Mouse (Mus musculus) brain, embryonic 18.5 days (tissue): Measurements from ENCODE around the gene Cbx7.

ENCODE experiments used
- DNase-seq: peaks from one replicate; pipeline ENCODE4 v3.0.0-alpha.2; 2012; ENCODE audit warnings: low read depth, low spot score

The Cbx7 gene

GRCm38 (mm10) chr15:79970940-79971339 is at the start of gene Cbx7:
Gene Cbx7, minus strand, starts transcription at chr15:79971119.
- no peak for DNase-seq

GRCm38 (mm10) chr15:80020516-80020915 is 49.6 kb upstream of the Cbx7 start:
- no peak for DNase-seq

GRCm38 (mm10) chr15:80019625-80020024 is 48.7 kb upstream of the Cbx7 start:
- DNase-seq, result no peak

GRCm38 (mm10) chr15:80019220-80019619 is 48.3 kb upstream of the Cbx7 start:
- DNase-seq, result no peak

- no peak for DNase-seq
Measured at GRCm38 (mm10) chr15:80016563-80017301, 45.8 kb upstream of the Cbx7 start.

- DNase-seq, result no peak
Measured at GRCm38 (mm10) chr15:80015211-80015952, 44.5 kb upstream of the Cbx7 start.

- DNase-seq, result no peak
Measured at GRCm38 (mm10) chr15:80014321-80015210, 43.6 kb upstream of the Cbx7 start, which contains the start of gene Pdgfb. Gene Pdgfb, minus strand, starts transcription at chr15:80014977.

GRCm38 (mm10) chr15:80014031-80014320 is 43.1 kb upstream of the Cbx7 start:
- DNase-seq, result no peak

GRCm38 (mm10) chr15:80013256-80014030 is 42.5 kb upstream of the Cbx7 start:
- no peak for DNase-seq

GRCm38 (mm10) chr15:80012527-80013201 is 41.7 kb upstream of the Cbx7 start:
- no peak for DNase-seq

- DNase-seq, result peak; percentile 50
Measured at GRCm38 (mm10) chr15:80011778-80012526, 41.0 kb upstream of the Cbx7 start.

- DNase-seq, result no peak
Measured at GRCm38 (mm10) chr15:80011194-80011593, 40.3 kb upstream of the Cbx7 start.

- DNase-seq, result no peak
Measured at GRCm38 (mm10) chr15:80010182-80010558, 39.3 kb upstream of the Cbx7 start.

GRCm38 (mm10) chr15:80009421-80010181 is 38.7 kb upstream of the Cbx7 start:
- DNase-seq, result no peak

GRCm38 (mm10) chr15:80008461-80008860 is 37.5 kb upstream of the Cbx7 start:
- no peak for DNase-seq

GRCm38 (mm10) chr15:80006156-80006555 is 35.2 kb upstream of the Cbx7 start:
- no peak for DNase-seq

- no peak for DNase-seq
Measured at GRCm38 (mm10) chr15:80005436-80005835, 34.5 kb upstream of the Cbx7 start.

GRCm38 (mm10) chr15:80004644-80005340 is 33.9 kb upstream of the Cbx7 start:
- no peak for DNase-seq

GRCm38 (mm10) chr15:80003581-80003980 is 32.7 kb upstream of the Cbx7 start:
- DNase-seq, result no peak
